ENCODE assay signal across 10 mouse cellular contexts in genomic region chr11:69089616-69090290, GRCm38 (mm10). TPM values are rescaled to one million over a fixed set of nuclear protein-coding genes. Genes with fewer than 3 reads are reported as not detected.
DNase-seq lines count a peak whose midpoint lies in the region; ATAC-seq and TF ChIP-seq lines count a peak whose summit lies in the region.
"Had no signal": no experiment of that assay in that cellular context is flagged by ENCODE, and none has a peak within 500 bp of the region (broad histone marks: within the 10 kb centered on the region; RNA-seq: fewer than 3 reads in every experiment).

No protein-coding gene starts in this region.

- no peaks in the 10 kb centered on the region for H3K9me3 ChIP-seq in heart, embryonic 12.5 days (replicated peaks)
- H3K9me3 ChIP-seq in G1E (replicated peaks): no peaks in the 10 kb centered on the region
- H3K9me3 ChIP-seq in forebrain, embryonic 11.5 days (ENCODE audit: control insufficient read depth, low read length): no peaks in the 10 kb centered on the region
- no peaks in the 10 kb centered on the region for H3K9me3 ChIP-seq in limb, embryonic 11.5 days (ENCODE audit: control insufficient read depth, low read length)

- H3K4me2 ChIP-seq in heart, embryonic 12.5 days: peak overlapping the region; percentile 95
- peak overlapping the region; percentile 93 for H3K4me2 ChIP-seq in forebrain, embryonic 11.5 days (ENCODE audit: low read depth, low read length, severe bottlenecking)
- peak overlapping the region; percentile 92 for H3K4me2 ChIP-seq in limb, embryonic 11.5 days (ENCODE audit: low read depth, severe bottlenecking)

- H3K27me3 ChIP-seq in heart, embryonic 12.5 days (replicated peaks): no peaks in the 10 kb centered on the region
- H3K27me3 ChIP-seq in G1E (ENCODE audit: insufficient read depth, low read length): 0 out of 2 replicates have a peak, but pooled peaks cover under 1% of the 10 kb centered on the region
- H3K27me3 ChIP-seq in forebrain, embryonic 11.5 days (ENCODE audit: control insufficient read depth, insufficient read depth, low read length): no peaks in the 10 kb centered on the region
- no peaks in the 10 kb centered on the region for H3K27me3 ChIP-seq in limb, embryonic 11.5 days (ENCODE audit: control insufficient read depth, insufficient read depth, low read length)
- H3K27me3 ChIP-seq in small intestine, adult 2 months (ENCODE audit: control insufficient read depth, insufficient read depth, low read length): no peaks in the 10 kb centered on the region
- H3K27me3 ChIP-seq: Patski had no signal

- no peak for DNase-seq in heart, adult 8-10 months (ENCODE audit: low spot score)
- no peak for DNase-seq in G1E (ENCODE audit: low spot score)
- no peak for DNase-seq in forebrain, embryonic 11.5 days (ENCODE audit: low spot score)
- no peak for DNase-seq in limb, embryonic 11.5 days (ENCODE audit: low spot score)
- no peak for DNase-seq in ovary, adult 18-20 months (ENCODE audit: low spot score)
- no peak for DNase-seq in spleen, postnatal 36 days (ENCODE audit: low spot score in 2 of 2)

- no peak for TF ChIP-seq CTCF in G1E (IDR thresholded peaks at IDR 0.05; ENCODE audit: low read depth, low read length)
- TF ChIP-seq CTCF in small intestine, adult 2 months (IDR thresholded peaks at IDR 0.05; ENCODE audit: extremely low read depth, insufficient read length, insufficient replicate concordance, low read depth, low read length): no peak

- ATAC-seq in heart, embryonic 12.5 days (ENCODE audit: insufficient number of reproducible peaks, low FRiP score): no peak
- ATAC-seq in G1E (ENCODE audit: extremely low read depth, insufficient number of reproducible peaks, low FRiP score, poor library complexity, severe bottlenecking): no peak
- ATAC-seq in forebrain, embryonic 11.5 days (replicated peaks; ENCODE audit: low FRiP score): no peak
- no peak for ATAC-seq in limb, embryonic 11.5 days (ENCODE audit: insufficient number of reproducible peaks, low FRiP score, low TSS enrichment, low read depth)
- ATAC-seq: Patski had no signal

- peak overlapping the region; percentile 94 for H3K27ac ChIP-seq in heart, embryonic 12.5 days (ENCODE audit: poor library complexity, severe bottlenecking)
- H3K27ac ChIP-seq in forebrain, embryonic 11.5 days (ENCODE audit: low read depth, low read length): no peak overlapping the region
- no peak overlapping the region for H3K27ac ChIP-seq in limb, embryonic 11.5 days (replicated peaks; ENCODE audit: low read depth, low read length)
- no peak overlapping the region for H3K27ac ChIP-seq in small intestine, adult 2 months (ENCODE audit: insufficient read depth, low read depth, low read length)

- H3K4me1 ChIP-seq in heart, embryonic 12.5 days (replicated peaks): peaks cover 51% of the 10 kb centered on the region
- peaks cover 68% of the 10 kb centered on the region for H3K4me1 ChIP-seq in G1E (ENCODE audit: insufficient read depth, low read depth, low read length)
- H3K4me1 ChIP-seq in forebrain, embryonic 11.5 days (replicated peaks; ENCODE audit: control insufficient read depth, insufficient read depth, low read length): peaks cover 10% of the 10 kb centered on the region; the same call in 1 of the 2 replicates
- H3K4me1 ChIP-seq in limb, embryonic 11.5 days (ENCODE audit: control insufficient read depth, insufficient read depth, low read length): peaks cover 13% of the 10 kb centered on the region
- peaks cover 9% of the 10 kb centered on the region for H3K4me1 ChIP-seq in small intestine, adult 2 months (ENCODE audit: control insufficient read depth, insufficient read depth, insufficient read length, low read length)

- peak overlapping the region; percentile 100 for H3K9ac ChIP-seq in heart, embryonic 12.5 days
- peak overlapping the region; percentile 98; the same call in 1 of the 2 replicates for H3K9ac ChIP-seq in forebrain, embryonic 11.5 days (ENCODE audit: low read length)
- H3K9ac ChIP-seq in limb, embryonic 11.5 days (ENCODE audit: low read length): peak overlapping the region; percentile 98

- WGBS in heart, embryonic 12.5 days: 80% methylated on average over 12 of the region's 12 CpGs
- 89% methylated on average over 12 of the region's 12 CpGs for WGBS in forebrain, embryonic 11.5 days
- WGBS in limb, embryonic 11.5 days: 89% methylated on average over 12 of the region's 12 CpGs
- 76% methylated on average over 12 of the region's 12 CpGs for WGBS in small intestine, adult 2 months

- peaks cover 30% of the 10 kb centered on the region for H3K36me3 ChIP-seq in heart, embryonic 12.5 days
- H3K36me3 ChIP-seq in G1E (replicated peaks): peaks cover 39% of the 10 kb centered on the region
- no peaks in the 10 kb centered on the region; the same call in 1 of the 2 replicates for H3K36me3 ChIP-seq in forebrain, embryonic 11.5 days (ENCODE audit: control insufficient read depth, insufficient read depth, low read length)
- peaks cover 8% of the 10 kb centered on the region for H3K36me3 ChIP-seq in limb, embryonic 11.5 days (ENCODE audit: control insufficient read depth, insufficient read depth, low read length)
- H3K36me3 ChIP-seq in small intestine, adult 2 months (ENCODE audit: control insufficient read depth, insufficient read depth, low read length): peaks cover 9% of the 10 kb centered on the region; the same call in 1 of the 2 replicates

- peak overlapping the region; percentile 91 for H3K4me3 ChIP-seq in heart, embryonic 12.5 days
- H3K4me3 ChIP-seq in G1E (ENCODE audit: low read depth, low read length): peak overlapping the region; percentile 95
- H3K4me3 ChIP-seq in forebrain, embryonic 11.5 days (ENCODE audit: low read depth, low read length): peak overlapping the region; percentile 98
- H3K4me3 ChIP-seq in limb, embryonic 11.5 days (ENCODE audit: low read depth, low read length): peak overlapping the region; percentile 100
- H3K4me3 ChIP-seq in small intestine, adult 2 months (ENCODE audit: low read depth, low read length): peak overlapping the region; percentile 93

- TF ChIP-seq POLR2A in small intestine, adult 2 months (IDR thresholded peaks at IDR 0.05; ENCODE audit: low read depth, low read length): no peak

RNA-seq across cellular contexts. Expression of gene Vamp2, which starts 1.5 kb away (rescaled TPM):
- 97.2 and 100 TPM in 2 replicates for polyA plus RNA-seq in heart, embryonic 12.5 days (2016; fragmentation: Nextera tagmentation; extraction: Ambion mirVana)
- 10 to 100 TPM; 57.1 to 72.2 (median 68.6) TPM for total RNA-seq in heart, adult 8-10 months (2022)
- total RNA-seq in G1E (2014; fragmentation: Nextera tagmentation): 98.4 and 104 TPM in 2 replicates
- total RNA-seq in G1E (2017): 4.4 and 5.8 TPM in 2 replicates
- polyA plus RNA-seq in G1E (2012): 31.8 and 32.8 TPM in 2 replicates
- polyA plus RNA-seq in forebrain, embryonic 11.5 days (2014; fragmentation: Nextera tagmentation; extraction: Ambion mirVana): 95.9 and 98.4 TPM in 2 replicates
- 64.2 and 73.3 TPM in 2 replicates for polyA plus RNA-seq in limb, embryonic 11.5 days (2014; fragmentation: Nextera tagmentation; extraction: Ambion mirVana)
- 33.5 and 84.4 TPM in 2 replicates for polyA plus RNA-seq in small intestine, adult 2 months (2012; rRNA removed)

RNA-seq across cellular contexts. Expression of gene Per1, which starts 5.3 kb away (rescaled TPM):
- 9.4 and 9.8 TPM in 2 replicates for polyA plus RNA-seq in heart, embryonic 12.5 days (2016; fragmentation: Nextera tagmentation; extraction: Ambion mirVana)
- total RNA-seq in heart, adult 8-10 months (2022): 10 to 100 TPM; 33.3 to 81.2 (median 48.5) TPM
- total RNA-seq in G1E (2014; fragmentation: Nextera tagmentation): 55.2 and 55.5 TPM in 2 replicates
- total RNA-seq in G1E (2017): 8.9 TPM in 2 replicates
- polyA plus RNA-seq in G1E (2012): 40.6 TPM in 2 replicates
- polyA plus RNA-seq in forebrain, embryonic 11.5 days (2014; fragmentation: Nextera tagmentation; extraction: Ambion mirVana): 8.2 and 10.0 TPM in 2 replicates
- polyA plus RNA-seq in limb, embryonic 11.5 days (2014; fragmentation: Nextera tagmentation; extraction: Ambion mirVana): 8.0 and 9.1 TPM in 2 replicates
- polyA plus RNA-seq in small intestine, adult 2 months (2012; rRNA removed): 5.4 and 13.9 TPM in 2 replicates

RNA-seq across cellular contexts. Expression of gene Tmem107, which starts 19.1 kb away (rescaled TPM):
- 30.6 and 31.5 TPM in 2 replicates for polyA plus RNA-seq in heart, embryonic 12.5 days (2016; fragmentation: Nextera tagmentation; extraction: Ambion mirVana)
- 1 to 10 TPM; 6.3 to 8.4 (median 7.5) TPM for total RNA-seq in heart, adult 8-10 months (2022)
- total RNA-seq in G1E (2014; fragmentation: Nextera tagmentation) (28.3 and 38.2 TPM in 2 replicates), G1E (2017) (17.2 and 34.2 TPM in 2 replicates)
- 70.8 and 77.9 TPM in 2 replicates for polyA plus RNA-seq in G1E (2012)
- polyA plus RNA-seq in forebrain, embryonic 11.5 days (2014; fragmentation: Nextera tagmentation; extraction: Ambion mirVana): 60.3 and 60.6 TPM in 2 replicates
- 34.6 and 36.7 TPM in 2 replicates for polyA plus RNA-seq in limb, embryonic 11.5 days (2014; fragmentation: Nextera tagmentation; extraction: Ambion mirVana)
- 11.8 and 12.8 TPM in 2 replicates for polyA plus RNA-seq in small intestine, adult 2 months (2012; rRNA removed)

RNA-seq across cellular contexts. Expression of gene Borcs6, which starts 30.2 kb away (rescaled TPM):
- 10.7 and 13.6 TPM in 2 replicates for polyA plus RNA-seq in heart, embryonic 12.5 days (2016; fragmentation: Nextera tagmentation; extraction: Ambion mirVana)
- total RNA-seq in heart, adult 8-10 months (2022): 10 to 100 TPM; 16.1 to 18.7 (median 17.1) TPM
- total RNA-seq in G1E (2014; fragmentation: Nextera tagmentation) (5.3 and 6.4 TPM in 2 replicates), G1E (2017) (6.1 and 8.2 TPM in 2 replicates)
- polyA plus RNA-seq in G1E (2012): 25.9 and 37.4 TPM in 2 replicates
- 7.9 and 9.2 TPM in 2 replicates for polyA plus RNA-seq in forebrain, embryonic 11.5 days (2014; fragmentation: Nextera tagmentation; extraction: Ambion mirVana)
- 6.2 and 7.0 TPM in 2 replicates for polyA plus RNA-seq in limb, embryonic 11.5 days (2014; fragmentation: Nextera tagmentation; extraction: Ambion mirVana)
- polyA plus RNA-seq in small intestine, adult 2 months (2012; rRNA removed): 13.2 and 28.5 TPM in 2 replicates

RNA-seq across cellular contexts. Expression of gene Hes7, which starts 30.5 kb away (rescaled TPM):
- 0.70 and 0.81 TPM in 2 replicates for polyA plus RNA-seq in heart, embryonic 12.5 days (2016; fragmentation: Nextera tagmentation; extraction: Ambion mirVana)
- total RNA-seq in heart, adult 8-10 months (2022): under 1 TPM in 1 of 4 experiments, not detected in 3; 0.12 TPM
- total RNA-seq in G1E (2014; fragmentation: Nextera tagmentation): 0.53 TPM in 1 of 2 replicates, not detected in the other
- 0.22 TPM in 1 of 2 replicates, not detected in the other for total RNA-seq in G1E (2017)
- polyA plus RNA-seq in G1E (2012): 1.2 and 2.0 TPM in 2 replicates
- 0.11 and 0.24 TPM in 2 replicates for polyA plus RNA-seq in forebrain, embryonic 11.5 days (2014; fragmentation: Nextera tagmentation; extraction: Ambion mirVana)
- 0.54 and 0.65 TPM in 2 replicates for polyA plus RNA-seq in limb, embryonic 11.5 days (2014; fragmentation: Nextera tagmentation; extraction: Ambion mirVana)
- polyA plus RNA-seq in small intestine, adult 2 months (2012; rRNA removed): 1.1 and 1.7 TPM in 2 replicates
- total RNA-seq: hematopoietic stem cell, adult 5-6 weeks had no signal
